Mouse (Mus musculus): ENCODE data around the gene Jmjd6.
A peak's percentile ranks its signal among the peaks of the same experiment; 100 is the strongest.

Gene Jmjd6

DNA sequence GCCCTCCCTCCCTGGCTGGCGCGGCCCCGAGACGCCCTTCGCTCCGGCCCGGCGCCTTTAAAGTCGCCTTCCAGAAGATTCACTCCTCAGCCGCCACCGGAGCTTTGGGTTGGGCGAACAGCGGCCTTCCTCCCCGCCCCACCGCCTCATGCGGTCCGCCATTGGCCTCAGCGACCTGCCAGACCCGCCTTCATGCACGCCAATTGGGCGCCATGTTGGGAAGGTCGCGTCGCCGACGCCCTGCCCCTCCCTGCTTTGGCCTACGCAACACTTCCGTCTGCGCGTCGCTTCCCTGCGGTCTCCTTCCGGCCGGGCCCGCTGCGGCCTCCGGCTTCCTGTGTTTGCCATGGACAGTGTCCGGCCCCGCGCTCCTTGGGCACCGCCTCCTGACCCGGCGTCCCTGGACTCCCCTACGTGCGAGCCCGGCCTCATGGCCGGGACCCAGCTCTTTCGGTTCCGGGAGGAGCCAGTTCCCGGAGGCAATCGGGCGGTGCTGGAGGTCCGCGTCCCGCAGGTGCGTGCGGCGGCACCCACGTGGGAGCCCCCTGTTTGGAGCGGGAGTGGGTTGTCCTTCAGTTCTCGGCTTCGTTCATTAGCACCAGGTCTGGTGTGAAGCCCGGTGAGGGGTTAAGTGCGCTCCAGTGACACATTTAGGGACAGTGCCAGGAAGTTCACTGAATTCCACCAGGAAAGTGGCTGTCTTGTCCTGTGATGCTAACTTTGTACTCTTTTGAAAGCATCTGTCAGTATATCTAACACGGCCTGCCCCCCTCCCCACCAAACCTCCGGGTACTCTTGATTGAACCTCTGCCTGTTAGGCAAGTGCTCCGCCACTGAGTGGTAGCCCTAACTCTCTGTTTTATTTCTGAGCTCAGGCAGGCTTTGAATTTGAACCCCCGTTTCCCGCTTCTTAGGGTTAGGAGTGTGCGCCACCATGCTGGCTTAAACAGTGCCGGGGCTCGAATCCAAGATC is at the start of gene Jmjd6, which contains the start of gene Mettl23:
Gene Jmjd6, minus strand, starts transcription at position 189 of the 973 bp plus-strand sequence.
Gene Mettl23, plus strand, starts transcription at position 18 of the 973 bp plus-strand sequence.
- DNase-seq (ENCODE audit: low spot score in 2 of 2), result peak; percentile 94 to 98

DNA sequence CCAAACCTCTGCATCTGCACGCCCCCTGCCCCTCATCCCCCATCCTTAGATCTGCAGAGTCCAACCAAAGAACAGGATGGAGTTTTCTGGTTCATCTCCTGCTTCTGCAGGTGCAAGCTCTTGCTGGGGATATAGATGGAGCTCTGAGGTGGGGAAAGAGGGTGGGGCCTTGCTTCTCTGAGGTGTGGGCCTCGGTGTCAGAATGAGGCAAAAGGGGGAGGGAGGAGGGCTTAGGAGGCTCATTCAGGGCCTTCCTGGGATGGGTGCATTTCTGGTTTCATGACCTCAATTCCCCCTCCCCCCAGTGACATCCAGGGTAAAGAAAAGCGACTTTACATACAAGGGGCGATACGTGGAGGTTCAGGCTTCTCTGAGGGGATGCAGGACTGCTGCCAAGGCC is 43.9 kb upstream of the Jmjd6 start:
- DNase-seq (ENCODE audit: low spot score in 2 of 2), result no peak

DNA sequence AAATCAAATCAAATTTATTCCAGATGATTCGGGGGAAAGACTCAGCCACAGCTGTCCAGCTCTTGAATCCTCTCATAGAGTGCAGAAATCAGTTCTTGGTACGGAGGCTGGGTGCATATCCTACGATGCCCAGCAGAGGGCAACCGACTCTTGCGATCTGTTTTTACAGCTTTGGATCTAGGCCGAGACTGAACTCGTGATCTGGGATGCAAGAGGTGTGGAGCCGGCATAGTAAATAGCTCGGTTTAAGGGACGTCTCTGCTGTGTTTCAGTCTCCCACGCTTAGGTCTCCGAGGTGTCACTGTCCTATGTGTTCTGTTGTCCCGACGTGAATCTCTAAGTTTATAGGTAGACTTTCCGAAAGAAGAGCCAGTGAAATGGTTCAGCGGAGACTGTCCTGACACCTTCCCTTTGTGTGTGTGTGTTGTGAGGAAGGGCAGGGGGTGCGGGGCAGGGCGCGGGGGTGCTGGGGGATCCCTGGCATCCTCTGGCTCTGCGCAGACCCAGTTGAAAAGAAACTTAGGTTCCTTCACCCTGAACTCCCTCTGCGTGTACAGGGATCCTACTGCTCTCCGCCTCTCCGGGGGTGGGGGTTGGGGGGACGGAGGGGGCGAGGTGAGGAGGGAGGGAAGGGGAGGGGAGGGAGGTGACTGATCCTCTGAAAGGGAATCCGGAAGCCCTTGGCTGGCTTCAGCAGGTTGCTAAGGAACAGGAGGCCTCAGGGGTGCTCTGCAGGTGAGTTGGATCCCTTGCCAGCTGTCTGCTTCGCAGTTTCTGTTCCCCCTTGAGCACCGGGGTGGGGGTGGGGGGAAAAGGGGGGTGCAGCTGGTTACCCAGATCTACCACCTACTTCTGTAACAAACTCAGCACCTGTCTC is 42.3 kb upstream of the Jmjd6 start:
- peak; percentile 67 to 79 for DNase-seq (ENCODE audit: low spot score in 2 of 2)

DNA sequence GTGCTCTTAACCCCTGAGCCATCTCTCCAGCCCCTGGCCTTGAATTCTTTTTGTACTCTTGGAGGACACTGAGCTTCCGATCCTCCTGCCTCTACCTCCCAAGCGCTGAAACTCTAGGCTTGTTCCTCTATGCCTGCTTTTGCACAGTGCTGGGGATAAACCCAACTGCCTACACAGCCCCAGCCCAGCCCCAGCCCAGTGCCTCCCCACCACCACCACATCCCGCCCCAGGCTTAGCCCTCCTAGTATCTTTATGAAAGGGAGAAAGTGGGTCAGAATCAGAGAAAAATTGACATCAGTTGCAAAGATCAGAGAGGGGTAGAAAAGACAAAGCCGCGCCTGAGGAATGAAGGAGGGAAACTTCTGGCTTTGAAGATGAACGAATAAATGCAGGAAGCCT is 40.8 kb upstream of the Jmjd6 start:
- no peak for DNase-seq (ENCODE audit: low spot score in 2 of 2)

DNA sequence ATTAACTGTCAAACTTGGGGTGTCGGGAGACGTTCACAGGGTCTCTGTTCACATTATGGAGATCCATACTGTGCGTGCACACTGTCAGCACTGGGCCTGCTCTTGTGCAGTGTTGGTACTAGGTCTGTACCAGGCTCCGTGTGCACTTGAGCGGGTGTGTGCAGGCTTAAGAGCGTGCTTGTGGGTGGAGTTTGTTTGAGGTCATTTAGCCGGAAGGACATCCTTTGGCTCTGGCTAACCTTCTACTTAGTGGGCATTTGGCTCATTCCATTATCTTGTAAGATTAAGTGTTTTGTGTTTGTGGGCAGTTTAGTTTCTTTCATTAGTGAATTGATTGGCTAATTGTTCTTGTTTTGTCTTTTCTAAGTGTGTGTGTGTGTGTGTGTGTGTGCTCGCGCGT is 39.2 kb upstream of the Jmjd6 start:
- DNase-seq (ENCODE audit: low spot score in 2 of 2), result no peak

DNA sequence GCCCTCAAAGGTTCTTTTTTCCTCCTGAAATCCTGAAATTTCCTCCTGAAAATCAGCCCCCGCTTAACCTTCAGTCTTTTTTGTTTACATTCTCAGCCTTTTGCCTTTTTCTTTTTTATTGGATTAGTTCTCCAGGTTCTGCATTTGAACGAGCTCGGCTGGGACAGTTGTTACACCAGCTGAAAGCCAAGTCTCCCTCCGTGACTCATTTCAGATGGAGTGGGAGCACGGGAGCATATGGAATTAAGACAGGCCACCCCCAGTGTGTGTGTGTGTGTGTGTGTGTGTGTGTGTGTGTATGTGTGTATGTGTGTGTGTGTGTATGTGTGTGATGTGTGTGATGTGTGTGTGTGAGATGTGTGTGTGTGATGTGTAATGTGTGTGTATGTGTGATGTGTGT is 38.2 kb upstream of the Jmjd6 start:
- DNase-seq (ENCODE audit: low spot score in 2 of 2), result no peak

DNA sequence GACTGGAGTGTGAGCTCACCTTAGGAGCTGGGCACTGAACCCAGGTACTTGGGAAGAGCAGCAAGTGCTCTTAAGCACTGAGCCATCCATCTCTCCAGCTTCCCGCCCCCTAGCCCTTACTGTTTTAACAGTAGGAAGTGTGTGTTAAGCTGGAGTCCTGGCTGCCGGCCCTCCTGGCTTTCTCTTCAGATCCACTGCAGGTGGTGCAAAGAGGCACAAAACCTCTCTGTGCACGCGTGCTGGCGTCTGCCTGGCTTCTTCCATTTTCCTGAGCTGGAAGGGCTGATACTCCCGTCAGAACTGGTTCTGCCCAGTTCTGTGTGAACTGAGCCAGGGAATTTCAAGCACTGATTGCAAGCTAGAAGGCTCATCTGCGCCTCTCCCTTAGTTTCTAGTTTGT is 37.6 kb upstream of the Jmjd6 start:
- DNase-seq (ENCODE audit: low spot score in 2 of 2), result no peak

DNA sequence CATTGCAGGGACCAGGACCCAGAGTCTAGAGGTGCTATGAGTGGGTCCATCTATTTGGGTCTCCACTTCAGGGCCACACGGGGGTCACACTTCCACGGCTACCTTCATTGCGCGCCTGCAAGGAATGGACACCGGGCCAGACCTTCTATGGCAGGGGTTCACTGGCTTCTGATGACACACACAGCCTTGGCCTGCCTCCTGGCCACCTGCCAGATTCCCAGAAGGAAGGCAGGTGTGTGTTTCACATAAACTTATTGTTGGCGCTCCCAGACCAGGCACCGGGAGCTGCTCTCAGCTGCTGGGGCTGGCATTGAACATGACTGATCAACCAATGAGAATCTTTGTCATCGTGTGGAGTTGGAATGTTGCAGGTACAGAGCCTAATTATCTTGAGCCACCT is 35.2 kb upstream of the Jmjd6 start:
- no peak for DNase-seq (ENCODE audit: low spot score in 2 of 2)

DNA sequence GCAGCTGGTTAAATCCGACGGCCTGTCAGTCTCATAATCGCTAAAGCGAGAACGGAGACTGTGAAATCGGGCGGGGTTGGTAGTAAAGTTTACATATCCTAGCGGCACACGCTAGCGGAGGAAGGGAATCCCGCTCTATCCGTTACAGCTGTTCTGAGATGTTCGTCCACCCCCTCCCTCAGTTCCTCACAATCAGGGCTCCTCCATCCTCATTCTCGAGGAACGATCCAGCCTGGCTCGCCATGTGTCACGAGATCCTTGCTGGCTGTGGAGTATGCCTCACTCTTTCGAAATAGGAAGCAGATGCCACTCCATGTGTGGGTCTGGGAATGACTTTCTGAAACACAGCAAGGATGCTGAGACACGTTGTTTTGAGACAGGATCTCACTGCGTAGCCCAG is 30.7 kb upstream of the Jmjd6 start:
- no peak for DNase-seq (ENCODE audit: low spot score in 2 of 2)

DNA sequence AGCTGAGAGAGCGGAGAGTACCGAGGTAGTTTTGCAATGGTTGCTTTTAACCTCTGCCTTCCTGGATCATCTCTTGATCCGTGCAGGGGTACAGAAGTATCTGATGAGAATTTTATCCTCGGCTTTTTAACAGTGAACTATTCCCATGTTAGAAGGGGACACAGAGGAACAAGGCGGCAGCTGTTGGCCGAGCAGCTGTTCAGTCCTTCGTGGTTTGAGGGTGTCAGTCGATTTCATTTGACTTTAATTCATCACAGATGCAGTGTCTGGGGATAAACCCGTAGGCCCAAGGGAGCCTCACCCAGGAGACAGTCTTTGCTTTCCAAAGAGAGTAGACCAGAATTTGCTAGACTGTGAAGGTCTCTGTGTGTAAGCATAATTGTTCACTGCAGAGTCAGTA is 28.3 kb upstream of the Jmjd6 start:
- DNase-seq (ENCODE audit: low spot score in 2 of 2), result no peak

DNA sequence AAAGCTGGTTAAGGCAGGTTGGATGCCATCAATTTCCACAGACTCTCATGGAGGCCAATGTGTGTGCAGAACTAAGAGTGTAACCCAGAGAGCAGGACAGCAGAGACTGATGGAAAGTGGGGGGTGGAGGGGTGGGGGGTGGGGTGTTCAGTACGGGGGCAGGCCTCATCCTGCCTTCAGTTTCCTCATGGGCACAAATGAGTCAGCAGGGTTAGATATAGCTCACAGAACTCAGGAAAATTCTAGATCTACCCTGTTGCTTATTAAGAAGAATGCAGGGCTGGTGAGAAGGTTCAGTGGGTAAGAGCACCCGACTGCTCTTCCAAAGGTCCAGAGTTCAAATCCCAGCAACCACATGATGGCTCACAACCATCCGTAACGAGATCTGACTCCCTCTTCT is 26.4 kb upstream of the Jmjd6 start:
- no peak for DNase-seq (ENCODE audit: low spot score in 2 of 2)

DNA sequence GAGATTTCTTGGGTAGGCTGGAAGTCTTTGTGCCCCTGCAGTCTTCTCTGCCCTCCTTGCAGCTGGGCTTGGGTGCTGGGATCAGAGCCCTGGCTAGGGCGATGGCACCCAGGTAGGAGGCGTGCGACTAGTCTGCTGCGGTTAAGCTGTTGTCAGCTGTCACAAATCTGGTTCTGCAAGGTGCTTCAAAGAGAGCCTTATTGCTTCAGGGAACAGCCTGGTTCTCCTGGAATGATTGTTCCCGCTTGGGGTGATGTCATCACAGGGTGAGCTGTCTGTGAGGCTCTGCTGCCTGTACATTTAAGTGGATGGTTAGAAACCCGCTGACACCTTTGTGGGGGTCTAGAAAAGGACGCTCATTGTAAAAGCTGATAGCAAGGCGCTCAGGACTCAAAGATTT is 26.0 kb upstream of the Jmjd6 start:
- DNase-seq (ENCODE audit: low spot score in 2 of 2), result peak; percentile 21 to 29

DNA sequence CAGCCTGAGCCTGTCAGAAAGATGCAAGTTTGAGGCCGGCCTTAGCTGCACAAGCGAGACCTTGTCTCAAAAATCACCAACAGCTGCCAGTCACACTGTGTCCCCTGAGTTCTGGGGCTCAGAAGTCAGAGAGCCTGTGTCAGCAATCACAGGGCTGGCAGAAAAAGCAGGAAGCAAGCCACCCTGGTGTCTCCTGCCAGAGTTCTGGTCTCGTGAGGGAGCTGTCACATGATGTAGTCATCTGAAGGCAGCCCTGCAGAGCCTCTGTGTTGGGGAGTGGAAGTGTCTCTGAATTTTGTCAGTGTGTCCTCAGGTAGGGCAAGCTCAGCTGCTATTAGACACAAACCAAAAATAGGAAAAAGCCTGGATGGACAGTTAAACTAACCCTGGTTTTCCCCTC is 24.9 kb upstream of the Jmjd6 start:
- DNase-seq (ENCODE audit: low spot score in 2 of 2), result peak in 1 of 2 experiments; percentile 60

DNA sequence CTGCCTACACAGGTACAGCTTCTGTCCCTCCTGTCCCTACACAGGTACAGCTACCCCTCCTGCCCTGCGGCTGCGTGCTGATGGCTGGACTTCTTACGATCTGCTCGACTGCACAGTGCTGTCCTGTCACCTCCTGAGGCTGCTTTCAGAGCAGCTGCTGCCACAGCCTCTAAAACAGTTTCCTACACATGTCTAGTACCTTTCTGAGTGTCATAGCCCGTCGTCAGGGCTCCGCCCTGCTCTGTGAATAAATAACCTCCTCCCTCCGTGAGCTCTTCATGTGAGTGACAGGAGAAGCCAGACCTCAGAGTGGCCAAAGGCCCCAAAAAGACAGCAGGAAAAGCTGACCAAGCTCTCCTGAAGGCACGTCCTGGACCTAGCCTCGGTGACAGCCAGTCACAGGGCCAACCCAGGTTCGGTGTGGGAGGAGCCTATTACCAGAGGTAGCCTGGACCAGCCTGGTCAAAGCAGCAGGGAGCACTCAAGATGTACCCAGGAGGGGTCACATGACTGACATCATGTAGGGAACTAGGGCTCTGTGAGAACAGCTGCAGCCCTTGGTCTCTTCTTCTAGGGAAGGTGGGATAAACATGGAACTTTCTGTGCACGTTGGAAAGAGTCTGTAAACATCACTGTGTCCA is 22.8 kb upstream of the Jmjd6 start:
- DNase-seq (ENCODE audit: low spot score in 2 of 2), result no peak

DNA sequence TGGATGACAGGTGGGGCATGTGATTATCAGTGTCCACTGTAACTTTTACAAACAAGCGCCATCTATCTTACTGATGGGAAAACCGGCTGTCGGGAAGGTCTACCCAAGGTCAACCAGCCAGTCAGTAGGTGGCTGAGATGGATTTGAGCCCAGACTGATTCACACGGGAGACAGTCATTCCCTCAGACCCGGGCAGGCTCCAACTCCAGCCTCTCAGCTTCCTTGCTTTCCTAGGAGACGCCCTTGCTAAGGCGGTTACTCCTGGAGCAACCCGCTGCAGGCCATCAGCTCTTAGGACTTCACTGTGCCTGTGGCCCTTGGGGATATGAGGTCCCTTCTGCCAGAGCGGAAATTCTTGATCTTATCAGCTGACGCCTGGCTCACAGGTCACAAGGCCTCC is 21.2 kb upstream of the Jmjd6 start:
- no peak for DNase-seq (ENCODE audit: low spot score in 2 of 2)

DNA sequence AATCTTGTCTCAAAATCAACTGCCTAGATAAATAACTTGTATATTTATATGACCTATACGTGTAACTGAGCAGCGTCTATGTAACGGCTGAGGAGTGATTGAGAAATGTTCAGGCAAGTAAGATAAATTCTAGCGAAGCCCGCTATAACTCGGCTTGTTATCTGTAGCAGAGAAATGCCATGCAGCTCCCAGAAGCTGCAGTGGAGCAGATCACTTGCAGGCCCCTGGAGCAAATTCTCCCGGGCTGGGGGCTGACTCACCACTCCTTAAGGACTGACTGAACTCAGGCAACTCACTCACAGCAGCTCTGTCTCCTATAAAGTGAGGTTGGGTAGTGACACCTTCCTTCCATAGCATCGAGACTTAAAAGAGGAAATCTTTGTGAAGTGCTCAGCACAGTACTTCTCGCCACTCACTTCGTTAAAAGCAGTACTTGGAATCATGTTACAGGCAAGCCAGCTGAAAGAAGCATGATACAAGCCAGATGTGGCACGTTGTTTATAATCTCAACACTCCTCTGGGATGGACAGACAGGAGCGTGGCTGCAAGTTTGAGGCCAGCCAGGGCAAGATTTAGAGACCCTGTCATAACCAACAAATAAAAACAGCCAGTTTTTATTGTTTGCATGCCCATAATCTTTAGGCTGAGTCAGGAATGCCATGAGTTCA is 14.1 kb upstream of the Jmjd6 start:
- DNase-seq (ENCODE audit: low spot score in 2 of 2), result no peak

DNA sequence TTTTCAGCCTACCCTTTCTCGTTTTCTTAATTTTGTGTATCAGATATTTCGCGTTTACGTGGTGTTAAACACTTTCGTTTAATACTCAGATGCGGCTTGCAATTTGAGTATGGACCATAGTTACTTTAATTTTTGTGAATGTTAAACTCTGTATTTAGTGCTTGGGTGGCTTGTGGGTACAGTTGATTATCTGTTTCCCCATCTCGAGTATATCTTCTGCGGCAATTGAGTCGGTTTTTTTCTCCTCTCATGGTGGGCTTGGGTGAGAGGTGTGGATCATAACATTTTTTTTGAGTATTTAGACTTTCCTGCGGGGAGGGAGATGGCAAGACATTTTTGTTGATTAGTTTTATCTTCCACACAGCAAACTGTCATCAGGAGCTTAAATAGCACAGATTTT is 11.0 kb upstream of the Jmjd6 start:
- no peak for DNase-seq (ENCODE audit: low spot score in 2 of 2)

DNA sequence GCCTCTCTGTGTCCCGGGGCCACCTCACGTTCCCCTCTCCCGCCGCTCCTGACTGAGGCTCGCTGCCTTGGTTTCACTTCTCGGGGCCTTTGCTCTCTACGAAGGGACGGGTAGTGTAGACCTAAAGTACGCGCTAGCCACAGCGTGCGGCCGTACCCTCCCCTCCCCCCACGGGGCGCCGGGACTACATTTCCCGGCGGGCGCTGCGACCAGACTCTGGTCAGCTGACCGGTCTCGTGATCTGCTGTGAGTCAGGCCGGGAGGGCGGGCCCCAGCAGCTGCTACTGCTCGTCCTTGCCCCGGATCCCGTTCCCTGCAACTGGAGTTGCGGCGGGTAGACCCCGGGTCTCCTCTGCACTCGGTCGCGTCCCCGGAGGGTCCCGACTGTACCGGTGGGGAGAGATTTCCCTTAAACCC is 10.3 kb upstream of the Jmjd6 start:
- peak; percentile 97 for DNase-seq (ENCODE audit: low spot score in 2 of 2)

DNA sequence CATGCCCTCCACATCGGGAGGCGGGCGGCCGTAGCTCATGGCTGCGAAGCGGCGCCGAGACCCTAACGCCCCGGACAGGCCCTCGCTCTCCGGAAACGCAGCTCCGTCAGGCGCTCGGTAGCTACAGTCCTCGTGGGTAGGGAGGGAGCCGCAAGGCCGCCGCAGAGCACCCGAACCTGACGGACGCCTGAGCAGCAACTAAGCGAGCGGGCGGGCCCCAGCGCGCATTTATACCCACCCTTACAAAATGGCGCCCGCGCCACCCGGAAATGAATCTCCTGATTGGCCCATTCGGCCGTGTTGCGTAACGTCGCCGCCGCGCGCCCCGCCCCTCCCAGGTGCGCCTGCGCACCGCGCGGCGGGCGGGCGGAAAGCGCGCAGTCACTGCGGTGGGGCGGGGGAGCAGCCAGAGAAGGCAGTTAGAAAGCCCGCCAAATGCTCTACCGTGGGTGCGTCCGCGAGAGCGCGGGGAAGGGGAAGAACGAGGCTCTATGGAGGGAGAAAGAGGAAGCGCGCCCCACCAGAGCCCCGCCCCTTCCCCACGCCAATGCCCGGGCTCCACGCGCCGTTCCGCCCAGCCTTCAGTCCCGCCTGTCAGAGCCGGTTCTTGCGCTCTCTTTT is 9.8 kb upstream of the Jmjd6 start, which contains the start of gene Srsf2:
Gene Srsf2, minus strand, starts transcription at position 204 of the 621 bp plus-strand sequence.
- DNase-seq (ENCODE audit: low spot score in 2 of 2), result peak; percentile 92 to 96

DNA sequence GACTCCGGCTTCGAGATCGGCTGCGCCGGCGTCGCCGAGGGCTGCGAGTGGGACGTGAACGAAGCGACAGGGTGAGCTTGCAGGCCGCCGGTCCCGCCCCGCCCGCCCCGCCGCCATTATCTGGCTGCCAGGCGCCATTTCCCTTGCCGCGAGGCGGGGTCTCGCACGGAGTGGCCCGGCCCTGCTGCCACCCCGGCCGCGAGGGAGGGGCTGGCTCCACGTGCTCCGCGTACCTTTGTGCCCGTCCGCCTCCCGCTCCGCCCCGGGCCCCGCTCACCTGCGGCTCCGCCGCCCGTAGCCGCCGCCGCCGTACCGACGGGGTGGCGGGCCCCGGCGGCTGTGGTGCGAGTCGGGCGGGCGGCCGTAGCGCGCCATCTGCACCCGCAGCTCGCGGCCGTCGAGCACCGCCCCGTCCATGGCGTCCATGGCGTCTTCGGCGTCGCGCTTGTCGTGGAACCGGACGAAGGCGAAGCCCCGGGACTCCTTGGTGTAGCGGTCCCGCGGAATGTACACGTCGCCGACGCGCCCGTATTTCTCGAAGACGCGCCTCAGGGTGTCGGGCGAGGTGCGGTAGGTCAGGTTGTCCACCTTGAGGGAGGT is 9.1 kb upstream of the Jmjd6 start, which contains the start of gene Mfsd11:
Gene Mfsd11, plus strand, starts transcription at position 150 of the 600 bp plus-strand sequence.
- DNase-seq (ENCODE audit: low spot score in 2 of 2), result peak; percentile 77 to 85
